Mouse (Mus musculus) lung, embryonic 14.5 days (tissue): ENCODE measurements around the gene Npvf. TPM values are rescaled to one million over a fixed set of nuclear protein-coding genes. Genes with fewer than 3 reads are reported as not detected.

Source experiments
- ATAC-seq: fragments of 200-750 bp; cut with Nextera tagmentation; 2 replicates; pipeline ENCODE4 v1.8.0; 2017; ENCODE audit warnings: mild to moderate bottlenecking, moderate TSS enrichment, moderate library complexity; ENCODE audit not compliant: insufficient read depth
- DNase-seq: peaks from one replicate; pipeline ENCODE4 v3.0.0-alpha.2; 2015
- H3K27ac ChIP-seq: fragments of 300-500 bp; sonication (generic); 2 replicates; pipeline ENCODE4 v1.5.1; 2014; ENCODE audit warnings: low read depth, mild to moderate bottlenecking, moderate library complexity
- H3K27me3 ChIP-seq: fragments of 300-500 bp; sonication (generic); 2 replicates; pipeline ENCODE4 v1.6.1; 2014; ENCODE audit warnings: low read length, control low read depth; ENCODE audit not compliant: insufficient read depth
- H3K36me3 ChIP-seq: fragments of 300-500 bp; sonication (generic); 2 replicates; pipeline ENCODE4 v1.6.1; 2014; ENCODE audit warnings: control low read depth; ENCODE audit not compliant: insufficient read depth
- H3K4me1 ChIP-seq: fragments of 300-500 bp; sonication (generic); 2 replicates; pipeline ENCODE4 v1.6.1; 2014; ENCODE audit warnings: antibody characterized with exemption, control low read depth; ENCODE audit not compliant: insufficient read depth
- H3K4me2 ChIP-seq: fragments of 300-500 bp; sonication (generic); 2 replicates; pipeline ENCODE4 v1.6.1; 2014; ENCODE audit warnings: mild to moderate bottlenecking
- H3K4me3 ChIP-seq: fragments of 300-500 bp; sonication (generic); 2 replicates; pipeline ENCODE4 v1.5.1; 2014; ENCODE audit warnings: low read depth, low read length
- H3K9ac ChIP-seq: fragments of 300-500 bp; sonication (generic); 2 replicates; pipeline ENCODE4 v1.6.1; 2014
- H3K9me3 ChIP-seq: fragments of 300-500 bp; sonication (generic); 2 replicates; pipeline ENCODE4 v1.6.1; 2016; ENCODE audit warnings: low read depth, low read length, control low read depth
- CTCF ChIP-seq: IDR thresholded peaks from 2 replicates; pipeline ENCODE4 v1.5.1; 2016; ENCODE audit warnings: antibody characterized with exemption, low read depth
- WGBS: fragments of 180-500 bp; shearing (Covaris S2); extraction: QIAGEN DNeasy Blood & Tissue Kit; methylation state at CpG from one replicate; pipeline ENCODE4 v1.1.7; 2014; 5-methylcytosine and 5-hydroxymethylcytosine counted together
- polyA plus RNA-seq: library from polyadenylated mRNA; unstranded; fragments of >200 nt; fragmentation: Nextera tagmentation; extraction: Ambion mirVana; gene quantifications from 2 replicates; pipeline ENCODE4 v1.2.1, GENCODE M21; 2014

Gene Npvf
- polyA plus RNA-seq, 1 experiment from 2014 or later: not detected

DNA sequence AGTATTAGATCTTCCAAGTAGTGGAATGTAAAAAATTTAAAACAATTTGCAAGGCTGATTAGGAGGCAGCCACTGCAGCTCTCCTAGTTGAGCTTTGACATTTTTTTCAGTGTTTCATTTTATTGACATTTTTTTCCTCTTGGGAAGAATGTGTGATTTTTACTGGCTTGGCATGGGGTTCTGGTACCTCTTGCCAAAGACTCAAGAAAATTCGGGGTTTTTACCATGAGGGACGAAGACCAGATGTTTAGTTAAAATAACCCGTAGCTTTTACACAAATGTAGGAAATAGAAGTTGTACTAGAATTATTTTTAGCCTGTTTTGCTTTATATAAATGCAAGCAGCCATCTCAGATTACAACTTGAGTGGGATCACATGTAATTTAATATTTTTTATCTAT lies 4.2 kb upstream of the Npvf start:
- Histone ChIP-seq H3K4me3 (no peak overlapping the region), H3K9ac (no peak overlapping the region), H3K27ac (no peak overlapping the region), H3K9me3 (no peaks in the 10 kb centered on the region), H3K27me3 (no peaks in the 10 kb centered on the region), H3K4me1 (peaks cover 8% of the 10 kb centered on the region; the same call in 1 of the 2 replicates), H3K4me2 (no peak overlapping the region), H3K36me3 (no peaks in the 10 kb centered on the region)
- DNase-seq (peak; percentile 54), ATAC-seq (no peak)
- WGBS: 32% methylated on average over 3 of the region's 3 CpGs
- no peak for TF ChIP-seq CTCF

DNA sequence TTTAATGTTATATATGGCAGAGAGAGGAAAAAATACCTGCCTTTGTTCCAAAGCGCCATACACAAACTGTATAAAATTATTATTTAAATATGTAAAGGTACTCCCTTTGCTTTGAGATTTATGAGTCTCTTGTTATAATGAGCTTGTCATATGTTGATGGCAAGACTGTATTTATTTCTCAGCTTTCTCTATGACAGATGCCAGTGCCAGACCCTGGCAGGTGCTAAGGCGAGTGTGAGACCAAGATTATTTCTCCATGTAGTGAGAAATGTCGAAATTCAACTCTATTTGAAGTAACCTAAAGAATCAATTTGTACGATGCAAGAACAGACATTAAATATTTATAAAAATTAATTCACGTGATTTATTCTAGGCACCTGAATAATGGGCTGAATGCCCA lies 3.8 kb upstream of the Npvf start:
- Histone ChIP-seq H3K4me2 (no peak overlapping the region), H3K36me3 (no peaks in the 10 kb centered on the region), H3K27ac (no peak overlapping the region), H3K9me3 (no peaks in the 10 kb centered on the region), H3K4me1 (peaks cover 5% of the 10 kb centered on the region; the same call in 1 of the 2 replicates), H3K27me3 (no peaks in the 10 kb centered on the region), H3K9ac (no peak overlapping the region), H3K4me3 (no peak overlapping the region)
- ATAC-seq: no peak
- WGBS: 73% methylated on average over 5 of the region's 5 CpGs
- no peak for TF ChIP-seq CTCF
- DNase-seq: no peak

DNA sequence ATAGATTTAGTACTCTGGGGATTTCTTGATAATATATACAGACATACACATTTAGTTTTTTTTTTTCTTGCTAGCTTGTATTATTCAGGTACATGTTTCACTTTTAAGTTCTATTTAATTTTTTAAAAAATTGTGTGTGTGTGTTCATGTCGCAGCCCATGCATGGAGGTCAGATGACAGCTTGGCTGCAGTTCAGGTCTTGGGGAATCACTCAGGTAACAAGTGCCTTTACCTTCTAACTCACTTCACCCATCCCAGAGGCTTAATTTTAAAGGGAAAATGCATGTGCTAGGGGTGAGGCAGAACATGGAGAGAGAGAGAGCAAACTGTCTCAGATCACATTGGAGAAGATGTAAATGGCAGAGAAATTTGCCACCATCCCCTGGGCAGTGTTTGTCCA lies 2.2 kb upstream of the Npvf start:
- no peaks in the 10 kb centered on the region for H3K36me3 ChIP-seq
- H3K9ac ChIP-seq: no peak overlapping the region
- DNase-seq: no peak
- WGBS: 100% methylated on average over 1 of the region's 1 CpGs
- no peak overlapping the region for H3K27ac ChIP-seq
- H3K9me3 ChIP-seq: no peaks in the 10 kb centered on the region
- no peak overlapping the region for H3K4me2 ChIP-seq
- H3K4me1 ChIP-seq: peaks cover 5% of the 10 kb centered on the region; the same call in 1 of the 2 replicates
- TF ChIP-seq CTCF: no peak
- no peak for ATAC-seq
- no peak overlapping the region for H3K4me3 ChIP-seq
- H3K27me3 ChIP-seq: no peaks in the 10 kb centered on the region

DNA sequence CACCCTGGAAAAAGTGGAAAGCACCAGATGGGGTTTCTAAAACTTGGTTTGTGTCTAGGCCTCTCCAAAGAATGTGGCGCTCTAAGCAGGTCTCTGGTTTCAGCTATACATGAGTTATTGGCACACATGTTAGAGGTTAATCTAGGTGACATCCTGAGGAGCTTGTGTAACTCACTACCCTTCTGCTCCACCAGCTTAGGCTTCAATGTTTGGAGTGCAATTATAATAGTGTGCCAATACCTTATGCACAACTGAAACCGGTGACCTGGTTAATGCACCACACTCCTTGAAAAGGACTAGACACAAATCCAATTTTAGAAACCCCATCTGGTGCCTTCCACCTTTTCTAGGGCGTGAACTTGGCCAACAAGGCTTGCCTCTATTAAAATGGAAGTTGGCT lies 1.7 kb upstream of the Npvf start:
- ATAC-seq: no peak
- Histone ChIP-seq H3K9ac (no peak overlapping the region), H3K4me1 (peaks cover 5% of the 10 kb centered on the region; the same call in 1 of the 2 replicates), H3K36me3 (no peaks in the 10 kb centered on the region), H3K27me3 (no peaks in the 10 kb centered on the region), H3K4me2 (no peak overlapping the region), H3K27ac (no peak overlapping the region), H3K4me3 (no peak overlapping the region), H3K9me3 (no peaks in the 10 kb centered on the region)
- no peak for TF ChIP-seq CTCF
- no peak for DNase-seq
- 84% methylated on average over 3 of the region's 3 CpGs for WGBS

DNA sequence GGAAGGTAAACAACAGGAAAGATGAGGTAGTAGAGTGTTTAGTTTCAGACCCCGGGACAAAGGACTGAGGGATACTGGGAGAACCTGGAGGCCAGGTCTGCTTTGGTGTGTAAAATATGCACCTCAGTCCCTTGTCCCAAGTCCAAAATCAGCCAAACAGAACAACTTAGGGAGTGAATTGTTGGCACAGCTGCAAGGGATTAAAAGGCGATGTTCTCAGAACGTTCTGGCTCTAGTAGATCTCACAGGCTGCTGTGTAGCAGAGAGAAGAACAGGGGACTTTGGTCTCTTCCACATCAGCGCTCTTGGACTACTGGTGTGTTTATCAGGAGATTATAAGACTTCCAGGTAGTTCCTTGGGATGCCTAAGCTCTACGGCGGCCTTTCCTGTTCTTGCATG lies 6.6 kb downstream of the Npvf start:
- 74% methylated on average over 6 of the region's 6 CpGs for WGBS
- H3K27me3 ChIP-seq: no peaks in the 10 kb centered on the region
- no peak overlapping the region for H3K27ac ChIP-seq
- no peaks in the 10 kb centered on the region for H3K4me1 ChIP-seq
- TF ChIP-seq CTCF: no peak
- no peaks in the 10 kb centered on the region for H3K36me3 ChIP-seq
- DNase-seq (no peak), ATAC-seq (no peak)
- no peak overlapping the region for H3K4me3 ChIP-seq
- H3K9ac ChIP-seq: no peak overlapping the region
- no peaks in the 10 kb centered on the region for H3K9me3 ChIP-seq
- H3K4me2 ChIP-seq: no peak overlapping the region

DNA sequence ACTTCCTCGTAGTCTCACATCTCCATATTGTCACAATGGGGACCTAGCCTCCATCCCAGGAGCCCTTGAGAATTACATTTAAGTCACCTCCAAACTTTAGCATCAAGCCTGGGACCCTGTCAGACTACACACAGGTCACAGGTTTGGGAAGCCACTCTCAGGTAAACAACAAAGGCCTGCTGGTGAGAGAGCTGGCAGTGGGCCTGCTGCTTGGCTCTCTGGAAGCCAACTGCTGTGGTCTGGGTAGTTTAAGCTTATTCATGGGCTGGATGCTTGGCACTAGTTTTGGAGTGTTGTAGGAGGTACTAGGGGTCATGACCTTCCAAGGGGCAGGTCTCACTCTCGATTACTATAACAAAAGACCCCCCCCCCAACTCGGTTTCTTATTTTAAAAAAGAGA lies 7.6 kb downstream of the Npvf start:
- Histone ChIP-seq H3K4me3 (no peak overlapping the region), H3K27ac (no peak overlapping the region), H3K9me3 (no peaks in the 10 kb centered on the region), H3K4me1 (no peaks in the 10 kb centered on the region), H3K36me3 (no peaks in the 10 kb centered on the region), H3K9ac (no peak overlapping the region), H3K4me2 (no peak overlapping the region), H3K27me3 (no peaks in the 10 kb centered on the region)
- no peak for DNase-seq
- TF ChIP-seq CTCF: no peak
- ATAC-seq: no peak
- WGBS: 42% methylated on average over 3 of the region's 3 CpGs

DNA sequence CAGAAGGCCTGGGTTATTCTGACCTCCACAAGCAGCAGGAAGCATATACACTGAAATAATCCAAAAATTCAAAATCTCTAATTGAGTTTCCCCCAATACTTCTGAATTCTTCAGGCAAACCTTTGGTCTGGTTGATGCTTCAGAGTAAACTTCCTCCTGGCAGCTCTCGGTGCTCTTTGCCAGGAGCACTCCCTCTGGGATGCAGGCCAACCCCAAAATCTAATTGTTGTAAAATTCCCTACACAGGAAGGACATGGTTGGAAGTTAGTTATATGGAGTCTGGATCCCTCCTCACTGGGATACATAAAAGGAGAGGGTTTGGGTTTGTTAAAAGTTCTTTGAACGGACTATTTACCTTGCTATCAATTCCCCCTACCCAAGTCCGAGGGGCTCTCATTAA lies 9.5 kb downstream of the Npvf start:
- no peaks in the 10 kb centered on the region for H3K9me3 ChIP-seq
- H3K4me1 ChIP-seq: no peaks in the 10 kb centered on the region
- H3K36me3 ChIP-seq: no peaks in the 10 kb centered on the region
- ATAC-seq (no peak), DNase-seq (peak; percentile 50)
- no peaks in the 10 kb centered on the region for H3K27me3 ChIP-seq
- no peak for TF ChIP-seq CTCF
- H3K4me3 ChIP-seq: no peak overlapping the region
- 48% methylated on average over 3 of the region's 3 CpGs for WGBS
- no peak overlapping the region for H3K27ac ChIP-seq
- no peak overlapping the region for H3K4me2 ChIP-seq
- no peak overlapping the region for H3K9ac ChIP-seq

DNA sequence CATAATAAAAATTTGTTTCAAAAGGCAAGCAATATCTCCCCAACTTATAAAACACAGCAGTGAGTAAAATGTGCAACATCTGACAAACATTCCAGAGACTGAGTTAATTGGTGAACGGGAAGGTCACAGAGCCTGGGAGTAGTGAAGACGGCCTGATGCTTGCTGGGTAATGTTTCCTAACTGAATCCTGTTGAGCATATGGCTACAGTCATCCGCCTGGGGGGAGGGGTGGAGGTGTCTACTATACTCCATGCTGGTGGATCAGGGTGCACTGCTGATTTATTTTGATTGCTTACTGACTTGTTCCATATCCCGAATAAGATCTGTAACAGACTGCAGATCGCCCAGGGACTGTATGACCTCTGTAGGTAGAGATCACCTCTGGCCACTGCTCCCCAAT lies 12.3 kb downstream of the Npvf start:
- DNase-seq: no peak
- ATAC-seq: no peak
- no peaks in the 10 kb centered on the region for H3K4me1 ChIP-seq

More for the DNA sequence above, 12.3 kb downstream of the Npvf start:
- Histone ChIP-seq H3K27ac (no peak overlapping the region), H3K27me3 (no peaks in the 10 kb centered on the region), H3K4me3 (no peak overlapping the region), H3K9me3 (no peaks in the 10 kb centered on the region), H3K36me3 (no peaks in the 10 kb centered on the region), H3K4me2 (no peak overlapping the region), H3K9ac (no peak overlapping the region)
- WGBS: 57% methylated on average over 5 of the region's 5 CpGs
- TF ChIP-seq CTCF: no peak
